Mouse (Mus musculus) gonadal fat pad, adult 2 months (tissue): ENCODE results near the gene Khdc1c. TPM values are rescaled to one million over a fixed set of nuclear protein-coding genes. Genes with fewer than 3 reads are reported as not detected.

Experiments used
- polyA plus RNA-seq: library from polyadenylated mRNA; depleted of rRNA; stranded (reverse); fragments of >200 nt; gene quantifications from 2 replicates; pipeline ENCODE4 v1.2.3, GENCODE M21; 2012; rRNA removed

Gene Khdc1c
- polyA plus RNA-seq, 1 experiment, result 0.89 TPM

Other genes with a start within 250 kb of the Khdc1c start
- gene Tmem14a, start 149.8 kb upstream of the Khdc1c start, polyA plus RNA-seq, result 7.5 and 10.3 TPM in 2 replicates
- 71.2 and 78.3 TPM in 2 replicates for gene Gsta3, start 127.7 kb upstream of the Khdc1c start, polyA plus RNA-seq
- gene Khdc1a, start 18.7 kb upstream of the Khdc1c start, polyA plus RNA-seq, result 0.80 and 4.3 TPM in 2 replicates
- not detected in 2 replicates for gene Khdc1b, start 15.2 kb downstream of the Khdc1c start, polyA plus RNA-seq